Mouse (Mus musculus): ENCODE results near the gene Maml2.

GRCm38 (mm10) chr9:13612371-13612770 is 314.6 kb downstream of the Maml2 start:
- no peak for TF ChIP-seq EP300 (IDR thresholded peaks at IDR 0.05)
- no peak for TF ChIP-seq CTCF (IDR thresholded peaks at IDR 0.05)

All from lung, postnatal 0 days (tissue).